Mouse (Mus musculus) stomach, postnatal 0 days (tissue): ENCODE data around the gene Jazf1. TPM values are rescaled to one million over a fixed set of nuclear protein-coding genes. Genes with fewer than 3 reads are reported as not detected.

ENCODE experiments used
- ATAC-seq: fragments of 200-750 bp; cut with Nextera tagmentation; 2 replicates; pipeline ENCODE4 v1.8.0; 2017; ENCODE audit not compliant: low FRiP score, low TSS enrichment
- DNase-seq: peaks from one replicate; pipeline ENCODE4 v3.0.0-alpha.2; 2016; ENCODE audit warnings: low spot score
- H3K27ac ChIP-seq: fragments of 300-500 bp; sonication (generic); replicated peaks from 2 replicates; pipeline ENCODE4 v1.5.1; 2014; ENCODE audit warnings: mild to moderate bottlenecking, control low read depth
- H3K27me3 ChIP-seq: fragments of 300-500 bp; sonication (generic); 2 replicates; pipeline ENCODE4 v1.6.1; 2014; ENCODE audit warnings: low read length; ENCODE audit not compliant: control insufficient read depth, insufficient read depth
- H3K36me3 ChIP-seq: fragments of 300-500 bp; sonication (generic); 2 replicates; pipeline ENCODE4 v1.6.1; 2014; ENCODE audit warnings: low read length, mixed read lengths; ENCODE audit not compliant: control insufficient read depth, insufficient read depth
- H3K4me1 ChIP-seq: fragments of 300-500 bp; sonication (generic); replicated peaks from 2 replicates; pipeline ENCODE4 v1.6.1; 2014; ENCODE audit warnings: antibody characterized with exemption; ENCODE audit not compliant: control insufficient read depth, insufficient read depth
- H3K4me2 ChIP-seq: fragments of 300-500 bp; sonication (generic); replicated peaks from 2 replicates; pipeline ENCODE4 v1.6.1; 2014; ENCODE audit warnings: low read depth, mild to moderate bottlenecking, control low read depth, moderate library complexity
- H3K4me3 ChIP-seq: fragments of 300-500 bp; sonication (generic); 2 replicates; pipeline ENCODE4 v1.5.1; 2014; ENCODE audit warnings: low read depth, low read length, control low read depth
- H3K9ac ChIP-seq: fragments of 300-500 bp; sonication (generic); 2 replicates; pipeline ENCODE4 v1.6.1; 2014; ENCODE audit warnings: mild to moderate bottlenecking, low read length, control low read depth, mixed read lengths
- H3K9me3 ChIP-seq: fragments of 300-500 bp; sonication (generic); 2 replicates; pipeline ENCODE4 v1.6.1; 2016; ENCODE audit warnings: low read length; ENCODE audit not compliant: control insufficient read depth
- CTCF ChIP-seq: IDR thresholded peaks from 2 replicates; pipeline ENCODE4 v1.5.1; 2016; ENCODE audit warnings: antibody characterized with exemption, low read depth, mild to moderate bottlenecking, moderate library complexity
- EP300 ChIP-seq: optimal IDR thresholded peaks from 2 replicates; pipeline ENCODE3; 2016; ENCODE audit warnings: antibody characterized with exemption
- WGBS: fragments of 180-500 bp; shearing (Covaris S2); extraction: QIAGEN DNeasy Blood & Tissue Kit; methylation state at CpG from one replicate; pipeline ENCODE4 v1.1.7; 2014; 5-methylcytosine and 5-hydroxymethylcytosine counted together
- polyA plus RNA-seq: library from polyadenylated mRNA; unstranded; fragments of >200 nt; fragmentation: Nextera tagmentation; extraction: Ambion mirVana; gene quantifications from 2 replicates; pipeline ENCODE4 v1.2.1, GENCODE M21; 2015

Jazf1 gene
- polyA plus RNA-seq, 1 experiment from 2014 or later: 5.1 TPM

DNA sequence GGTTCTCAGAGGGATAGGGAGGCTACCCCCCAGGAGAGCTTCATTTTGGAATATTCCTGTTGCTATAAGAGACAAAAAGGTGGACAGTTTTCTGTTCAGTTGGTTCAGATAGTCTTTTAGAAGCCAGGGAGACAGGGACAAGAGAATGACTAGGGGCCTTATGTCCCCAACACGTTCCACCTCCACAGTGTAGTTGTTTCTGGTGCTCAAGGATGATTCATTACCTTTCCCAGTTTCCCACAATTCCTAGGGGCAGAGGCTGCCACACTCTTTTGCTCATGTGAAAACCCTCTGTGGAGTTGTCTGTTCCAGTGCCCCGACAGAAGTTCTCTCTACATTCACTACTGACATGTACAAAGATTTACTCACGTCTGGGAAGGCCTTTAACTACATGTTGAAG, 223.7 kb downstream of the Jazf1 start:
- 78% methylated on average over 3 of the region's 3 CpGs for whole genome bisulfite sequencing
- TF ChIP-seq EP300 (no peak), CTCF (no peak)
- no peak for ATAC-seq

GRCm38 (mm10) chr6:52843027-52843426, 225.4 kb downstream of the Jazf1 start:
- Histone ChIP-seq H3K36me3 (no peaks in the 10 kb centered on the region), H3K4me3 (no peak overlapping the region), H3K4me1 (no peaks in the 10 kb centered on the region), H3K4me2 (no peak overlapping the region), H3K27me3 (no peaks in the 10 kb centered on the region), H3K9me3 (no peaks in the 10 kb centered on the region), H3K9ac (no peak overlapping the region), H3K27ac (no peak overlapping the region)
- ATAC-seq: no peak
- 55% methylated on average over 4 of the region's 4 CpGs for WGBS
- TF ChIP-seq CTCF (peak; percentile 80), EP300 (no peak)
- DNase-seq: peak; percentile 31

More for the DNA sequence above, 223.7 kb downstream of the Jazf1 start:
- Histone ChIP-seq H3K9ac (no peak overlapping the region), H3K27me3 (no peaks in the 10 kb centered on the region), H3K9me3 (no peaks in the 10 kb centered on the region), H3K36me3 (no peaks in the 10 kb centered on the region), H3K27ac (no peak overlapping the region), H3K4me2 (no peak overlapping the region), H3K4me3 (no peak overlapping the region), H3K4me1 (no peaks in the 10 kb centered on the region)
- no peak for DNase-seq

- DNase-seq (no peak), ATAC-seq (no peak)
- H3K9ac ChIP-seq: no peak overlapping the region
- no peaks in the 10 kb centered on the region for H3K9me3 ChIP-seq
- no peaks in the 10 kb centered on the region for H3K36me3 ChIP-seq
- no peaks in the 10 kb centered on the region for H3K4me1 ChIP-seq
- no peak overlapping the region for H3K4me3 ChIP-seq
- WGBS: 81% methylated on average over 6 of the region's 6 CpGs
- TF ChIP-seq CTCF (no peak), EP300 (no peak)
- H3K27ac ChIP-seq: no peak overlapping the region
- no peaks in the 10 kb centered on the region for H3K27me3 ChIP-seq
- H3K4me2 ChIP-seq: no peak overlapping the region
These were observed 225.8 kb downstream of the Jazf1 start for GRCm38 (mm10) chr6:52842598-52842997.

DNA sequence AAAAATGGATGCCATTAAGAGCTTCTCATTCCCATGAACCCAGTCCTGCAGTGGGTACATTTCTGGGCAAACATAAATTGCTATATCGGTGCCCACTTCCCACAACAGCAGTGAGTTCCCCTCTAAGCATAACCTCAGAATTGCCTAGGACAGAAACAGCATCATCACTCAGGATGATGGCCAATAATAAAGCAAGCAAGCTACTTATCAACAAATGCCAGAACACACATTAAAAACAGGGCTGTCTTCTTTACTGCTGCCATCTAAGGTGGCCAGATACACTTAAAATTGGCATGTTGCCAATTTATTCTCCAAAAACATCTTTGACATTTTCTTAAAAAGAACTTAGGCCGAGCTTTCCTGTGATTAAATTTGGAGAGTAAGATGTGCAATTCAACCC, 226.8 kb downstream of the Jazf1 start:
- H3K9ac ChIP-seq: no peak overlapping the region
- 67% methylated on average over 2 of the region's 2 CpGs for WGBS
- H3K4me3 ChIP-seq: no peak overlapping the region
- H3K27me3 ChIP-seq: no peaks in the 10 kb centered on the region
- DNase-seq: no peak
- H3K36me3 ChIP-seq: no peaks in the 10 kb centered on the region
- TF ChIP-seq EP300: no peak
- no peak for TF ChIP-seq CTCF
- H3K4me1 ChIP-seq: no peaks in the 10 kb centered on the region
- no peak overlapping the region for H3K27ac ChIP-seq
- no peak for ATAC-seq
- no peak overlapping the region for H3K4me2 ChIP-seq
- no peaks in the 10 kb centered on the region for H3K9me3 ChIP-seq

DNA sequence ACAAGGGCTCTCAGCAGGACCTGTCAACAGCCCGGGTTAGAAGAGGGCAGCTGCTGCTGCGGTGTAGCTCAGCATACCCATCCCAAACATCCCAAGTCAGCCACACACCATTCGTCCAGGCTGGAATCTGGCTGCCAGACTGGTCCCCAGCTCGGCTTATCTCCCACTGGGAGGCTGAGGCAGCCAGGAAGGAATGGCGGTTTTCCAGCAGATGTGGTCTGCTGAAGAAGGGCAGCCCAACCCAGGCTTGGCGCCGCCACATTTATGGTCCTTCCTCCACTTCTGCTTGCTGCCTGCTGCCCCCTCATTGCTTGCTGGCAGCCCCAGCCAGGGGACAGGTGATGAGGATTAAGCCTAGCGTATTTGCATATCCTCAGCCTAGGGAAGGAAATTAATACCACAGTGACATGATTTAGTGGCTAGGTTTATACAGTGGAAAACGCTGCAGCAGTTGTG, 227.8 kb downstream of the Jazf1 start:
- Histone ChIP-seq H3K9me3 (no peaks in the 10 kb centered on the region), H3K9ac (no peak overlapping the region), H3K27ac (no peak overlapping the region), H3K4me2 (no peak overlapping the region), H3K27me3 (no peaks in the 10 kb centered on the region), H3K4me1 (no peaks in the 10 kb centered on the region), H3K36me3 (no peaks in the 10 kb centered on the region), H3K4me3 (no peak overlapping the region)
- ATAC-seq: no peak
- no peak for DNase-seq
- TF ChIP-seq CTCF: no peak
- no peak for TF ChIP-seq EP300
- WGBS: 39% methylated on average over 9 of the region's 9 CpGs

DNA sequence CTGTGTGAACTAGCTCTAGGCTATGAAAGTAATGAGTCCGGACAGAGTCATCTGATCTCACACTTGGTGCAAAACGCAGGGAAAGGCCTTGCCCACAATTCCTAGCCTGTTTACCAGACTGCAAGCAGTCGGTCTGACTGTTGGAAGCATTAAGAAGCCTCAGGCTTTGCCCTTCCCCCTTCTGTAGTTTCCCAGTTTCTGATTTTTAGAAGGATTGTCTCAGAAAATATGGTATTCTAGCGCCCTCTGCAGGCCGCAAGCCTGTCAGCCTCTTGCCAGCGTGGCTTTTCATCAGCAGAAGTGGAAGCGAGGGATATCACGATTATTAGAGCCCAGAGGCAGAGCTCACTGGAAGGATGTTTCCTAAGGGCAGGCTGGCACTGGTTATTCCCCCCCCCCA, 229.7 kb downstream of the Jazf1 start:
- ATAC-seq (peak; percentile 61; the same call in 1 of the 2 replicates), DNase-seq (peak; percentile 83)
- Histone ChIP-seq H3K9me3 (no peaks in the 10 kb centered on the region), H3K9ac (no peak overlapping the region), H3K4me3 (no peak overlapping the region), H3K36me3 (no peaks in the 10 kb centered on the region), H3K27ac (no peak overlapping the region), H3K4me1 (no peaks in the 10 kb centered on the region), H3K4me2 (peak overlapping the region; percentile 27; the same call in 1 of the 2 replicates), H3K27me3 (no peaks in the 10 kb centered on the region)
- 3% methylated on average over 8 of the region's 8 CpGs for WGBS
- no peak for TF ChIP-seq EP300
- TF ChIP-seq CTCF: peak; percentile 93
